Mouse (Mus musculus) heart, embryonic 16.5 days (tissue): ENCODE data around the gene Tecpr2. TPM values are rescaled to one million over a fixed set of nuclear protein-coding genes. Genes with fewer than 3 reads are reported as not detected.

Experiments
- ATAC-seq: fragments of 200-750 bp; cut with Nextera tagmentation; replicated peaks from 2 replicates; pipeline ENCODE4 v1.8.0; 2017; ENCODE audit warnings: moderate number of reproducible peaks; ENCODE audit not compliant: insufficient read depth, low FRiP score; ENCODE audit errors: extremely low read depth
- H3K27ac ChIP-seq: fragments of 300-500 bp; sonication (generic); 2 replicates; pipeline ENCODE4 v1.5.1; 2014; ENCODE audit warnings: mild to moderate bottlenecking, low read length, control low read depth, moderate library complexity
- H3K27me3 ChIP-seq: fragments of 300-500 bp; sonication (generic); 2 replicates; pipeline ENCODE4 v1.6.1; 2014; ENCODE audit warnings: low read length, mixed read lengths; ENCODE audit not compliant: control insufficient read depth, insufficient read depth
- H3K36me3 ChIP-seq: fragments of 300-500 bp; sonication (generic); 2 replicates; pipeline ENCODE4 v1.6.1; 2014; ENCODE audit not compliant: control insufficient read depth, insufficient read depth
- H3K4me1 ChIP-seq: fragments of 300-500 bp; sonication (generic); 2 replicates; pipeline ENCODE4 v1.6.1; 2014; ENCODE audit warnings: low read length, mixed read lengths; ENCODE audit not compliant: control insufficient read depth, insufficient read depth
- H3K4me2 ChIP-seq: fragments of 300-500 bp; sonication (generic); 2 replicates; pipeline ENCODE4 v1.6.1; 2014; ENCODE audit warnings: low read depth, mild to moderate bottlenecking, control low read depth, low read length
- H3K4me3 ChIP-seq: fragments of 300-500 bp; sonication (generic); 2 replicates; pipeline ENCODE4 v1.5.1; 2014; ENCODE audit warnings: mild to moderate bottlenecking, control low read depth, low read length
- H3K9ac ChIP-seq: fragments of 300-500 bp; sonication (generic); 2 replicates; pipeline ENCODE4 v1.6.1; 2014; ENCODE audit warnings: low read length, control low read depth
- H3K9me3 ChIP-seq: fragments of 300-500 bp; sonication (generic); replicated peaks from 2 replicates; pipeline ENCODE4 v1.6.1; 2016; ENCODE audit warnings: low read length; ENCODE audit not compliant: control insufficient read depth
- WGBS: fragments of 180-500 bp; shearing (Covaris S2); extraction: QIAGEN DNeasy Blood & Tissue Kit; methylation state at CpG from one replicate; pipeline ENCODE4 v1.1.7; 2014; 5-methylcytosine and 5-hydroxymethylcytosine counted together
- polyA plus RNA-seq: library from polyadenylated mRNA; unstranded; fragments of >200 nt; fragmentation: Nextera tagmentation; extraction: Ambion mirVana; gene quantifications from 2 replicates; pipeline ENCODE4 v1.2.1, GENCODE M21; 2015

Tecpr2 gene
- polyA plus RNA-seq, 1 experiment from 2014 or later: 2.2 TPM

DNA sequence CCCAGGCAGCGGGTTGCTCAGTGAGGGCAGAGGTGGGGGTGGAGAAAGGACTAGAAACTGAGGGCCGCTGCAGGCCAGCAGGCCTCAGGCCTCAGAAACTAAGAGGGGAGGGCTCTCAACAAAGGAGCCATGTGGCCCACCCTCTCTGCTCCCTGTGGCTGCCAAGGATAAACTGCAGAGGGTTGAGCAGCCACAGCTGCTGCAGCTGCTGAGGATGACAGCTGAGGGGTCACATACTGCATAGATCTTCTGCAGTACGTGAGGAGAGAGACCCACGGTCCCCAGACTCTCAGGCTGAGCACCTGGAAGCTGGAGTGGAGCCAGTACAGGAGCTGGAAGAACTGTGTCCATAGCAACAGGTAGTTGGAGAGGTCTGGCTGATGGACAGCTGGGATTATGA, 95.5 kb downstream of the Tecpr2 start:
- Histone ChIP-seq H3K9me3 (no peaks in the 10 kb centered on the region), H3K36me3 (no peaks in the 10 kb centered on the region), H3K27me3 (no peaks in the 10 kb centered on the region), H3K4me1 (no peaks in the 10 kb centered on the region), H3K27ac (no peak overlapping the region), H3K9ac (no peak overlapping the region; the same call in 1 of the 2 replicates), H3K4me2 (no peak overlapping the region), H3K4me3 (no peak overlapping the region)
- WGBS: 57% methylated on average over 4 of the region's 4 CpGs
- no peak for ATAC-seq

DNA sequence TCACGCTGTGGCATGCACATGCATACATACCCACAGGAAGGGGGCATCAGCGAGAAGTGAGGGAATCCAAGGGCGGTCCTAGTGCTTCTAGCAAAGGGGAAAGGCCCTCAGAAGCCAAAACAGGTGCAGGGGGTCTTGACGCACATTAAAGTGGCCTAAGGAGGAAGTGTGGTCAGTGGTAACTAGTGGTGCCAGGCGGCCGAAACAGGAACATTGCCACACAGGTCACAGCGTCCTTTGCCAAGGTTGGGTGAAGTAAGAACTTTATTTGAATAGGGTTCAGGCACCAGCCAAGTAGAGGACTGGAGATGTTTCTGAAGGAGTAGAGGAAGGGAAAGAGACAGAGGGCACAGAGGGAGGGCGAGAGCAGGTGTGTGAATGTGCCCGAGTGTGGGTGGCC, 96.1 kb downstream of the Tecpr2 start:
- H3K4me3 ChIP-seq: no peak overlapping the region
- WGBS: 85% methylated on average over 9 of the region's 9 CpGs
- H3K27ac ChIP-seq: no peak overlapping the region
- no peaks in the 10 kb centered on the region for H3K9me3 ChIP-seq
- H3K36me3 ChIP-seq: no peaks in the 10 kb centered on the region
- H3K9ac ChIP-seq: no peak overlapping the region
- H3K4me1 ChIP-seq: no peaks in the 10 kb centered on the region
- no peaks in the 10 kb centered on the region for H3K27me3 ChIP-seq
- no peak for ATAC-seq
- no peak overlapping the region for H3K4me2 ChIP-seq

- H3K4me3 ChIP-seq: no peak overlapping the region
- H3K4me1 ChIP-seq: 0 out of 2 replicates have a peak, but pooled peaks cover 2% of the 10 kb centered on the region
- no peaks in the 10 kb centered on the region for H3K27me3 ChIP-seq
- no peaks in the 10 kb centered on the region for H3K36me3 ChIP-seq
- H3K4me2 ChIP-seq: no peak overlapping the region
- H3K9me3 ChIP-seq: no peaks in the 10 kb centered on the region
- ATAC-seq: no peak
- H3K9ac ChIP-seq: no peak overlapping the region
- no peak overlapping the region for H3K27ac ChIP-seq
- 80% methylated on average over 11 of the region's 11 CpGs for WGBS
Observed at GRCm38 (mm10) chr12:110986536-110987425, 97.7 kb downstream of the Tecpr2 start.

DNA sequence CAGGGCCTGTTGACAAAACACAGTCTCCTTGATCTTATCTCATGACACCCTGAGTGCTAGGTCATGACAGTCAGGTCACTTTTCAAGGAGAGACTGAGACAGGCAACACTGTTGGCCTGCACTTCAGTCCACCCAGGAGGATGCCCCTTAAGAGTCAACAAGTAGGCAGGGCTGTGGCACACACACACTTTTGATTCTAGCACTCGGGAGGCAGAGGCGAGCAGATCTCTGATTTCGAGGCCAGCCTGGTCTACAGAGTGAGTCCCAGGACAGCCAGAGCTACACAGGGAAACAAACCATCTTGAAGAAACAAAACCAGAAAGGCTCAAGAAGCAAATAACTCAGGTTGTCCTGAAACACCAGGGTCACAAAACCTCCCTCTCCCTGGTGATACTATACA, 100.3 kb downstream of the Tecpr2 start:
- Histone ChIP-seq H3K4me1 (0 out of 2 replicates have a peak, but pooled peaks cover 2% of the 10 kb centered on the region), H3K36me3 (no peaks in the 10 kb centered on the region), H3K27ac (no peak overlapping the region), H3K9me3 (no peaks in the 10 kb centered on the region), H3K27me3 (no peaks in the 10 kb centered on the region), H3K4me2 (no peak overlapping the region), H3K9ac (no peak overlapping the region), H3K4me3 (no peak overlapping the region)
- WGBS: 76% methylated on average over 3 of the region's 3 CpGs
- ATAC-seq: no peak

- Histone ChIP-seq H3K9me3 (no peaks in the 10 kb centered on the region), H3K4me3 (no peak overlapping the region), H3K4me2 (no peak overlapping the region), H3K27me3 (no peaks in the 10 kb centered on the region), H3K36me3 (no peaks in the 10 kb centered on the region), H3K9ac (no peak overlapping the region), H3K4me1 (0 out of 2 replicates have a peak, but pooled peaks cover 2% of the 10 kb centered on the region), H3K27ac (no peak overlapping the region)
- WGBS: 86% methylated on average over 7 of the region's 7 CpGs
- ATAC-seq: no peak
Observed at GRCm38 (mm10) chr12:110990500-110990899, 101.4 kb downstream of the Tecpr2 start.

GRCm38 (mm10) chr12:110991361-110992127, 102.5 kb downstream of the Tecpr2 start:
- Histone ChIP-seq H3K27ac (peak overlapping the region; percentile 85), H3K4me2 (peak overlapping the region; percentile 81), H3K4me1 (0 out of 2 replicates have a peak, but pooled peaks cover 2% of the 10 kb centered on the region), H3K9me3 (no peaks in the 10 kb centered on the region), H3K4me3 (peak overlapping the region; percentile 67), H3K27me3 (no peaks in the 10 kb centered on the region), H3K9ac (peak overlapping the region; percentile 83), H3K36me3 (no peaks in the 10 kb centered on the region)
- WGBS: 8% methylated on average over 23 of the region's 23 CpGs
- ATAC-seq: peak; percentile 86

DNA sequence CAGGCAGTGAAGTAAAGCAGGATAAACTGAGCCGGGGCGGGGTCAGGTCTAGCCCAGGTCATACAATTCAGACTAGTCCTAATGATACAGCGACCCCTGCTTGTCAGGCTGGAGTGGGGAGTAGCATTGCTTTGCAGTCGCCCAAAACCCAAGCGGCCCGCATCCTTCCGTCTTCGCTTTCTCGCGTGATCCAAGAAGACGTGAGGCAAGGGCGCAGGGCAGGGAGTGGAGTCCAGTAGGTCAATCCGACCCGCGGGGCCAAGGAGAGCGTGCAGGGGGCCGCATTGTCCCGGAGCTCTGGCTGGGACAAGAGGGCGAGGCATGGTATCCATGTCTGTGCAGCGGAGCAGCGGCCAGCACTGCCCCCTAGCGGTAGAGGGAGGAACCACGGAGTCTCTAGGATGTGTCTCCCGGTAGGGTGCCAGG, 103.1 kb downstream of the Tecpr2 start:
- Histone ChIP-seq H3K27ac (peak overlapping the region; percentile 85), H3K36me3 (no peaks in the 10 kb centered on the region), H3K9me3 (no peaks in the 10 kb centered on the region), H3K4me1 (0 out of 2 replicates have a peak, but pooled peaks cover 2% of the 10 kb centered on the region), H3K9ac (peak overlapping the region; percentile 83), H3K4me3 (peak overlapping the region; percentile 67), H3K4me2 (peak overlapping the region; percentile 81), H3K27me3 (no peaks in the 10 kb centered on the region)
- WGBS: under 1% methylated on average over 24 of the region's 24 CpGs
- ATAC-seq: peak; percentile 91

GRCm38 (mm10) chr12:110992771-110993170, 103.7 kb downstream of the Tecpr2 start:
- H3K9ac ChIP-seq: peak overlapping the region; percentile 83
- peak overlapping the region; percentile 67 for H3K4me3 ChIP-seq

More at GRCm38 (mm10) chr12:110992771-110993170, 103.7 kb downstream of the Tecpr2 start:
- WGBS: 76% methylated on average over 12 of the region's 12 CpGs
- H3K4me2 ChIP-seq: peak overlapping the region; percentile 81
- H3K27ac ChIP-seq: no peak overlapping the region
- H3K9me3 ChIP-seq: peaks cover 2% of the 10 kb centered on the region
- H3K4me1 ChIP-seq: 0 out of 2 replicates have a peak, but pooled peaks cover 2% of the 10 kb centered on the region
- no peak for ATAC-seq
- H3K27me3 ChIP-seq: no peaks in the 10 kb centered on the region
- no peaks in the 10 kb centered on the region for H3K36me3 ChIP-seq
